Mouse (Mus musculus): ENCODE results near the gene Tnxb. TPM values are rescaled to one million over a fixed set of nuclear protein-coding genes. Genes with fewer than 3 reads are reported as not detected.
"Not testable (repeated sequence)": the region's sequence is repeated elsewhere in the genome, so short reads cannot be mapped to it uniquely, and the experiment has no call there.

The Tnxb gene
- total and polyA plus RNA-seq, 2 experiments from 2014 or later, result 0.28 to 3.1 TPM

- no peak for TF ChIP-seq CTCF (IDR thresholded peaks at IDR 0.05; ENCODE audit: low read depth)
- WGBS, result 63% methylated on average over 2 of the region's 2 CpGs
- no peaks in the 10 kb centered on the region for H3K4me1 ChIP-seq (ENCODE audit: insufficient read depth, low read length)
- 0 out of 2 replicates have a peak overlapping the region, but pooled peaks have one; percentile 51 for H3K27ac ChIP-seq
- ATAC-seq (0 out of 2 replicates have a peak, but pooled peaks have one; percentile 8), DNase-seq (ENCODE audit: low spot score) (no peak)
- H3K36me3 ChIP-seq (ENCODE audit: insufficient read depth, low read length), result no peaks in the 10 kb centered on the region
- H3K9me3 ChIP-seq (ENCODE audit: low read length), result no peaks in the 10 kb centered on the region
- no peaks in the 10 kb centered on the region for H3K27me3 ChIP-seq (ENCODE audit: insufficient read depth, low read length)
- no peak overlapping the region for H3K9ac ChIP-seq (replicated peaks; ENCODE audit: low read length)
- no peak overlapping the region for H3K4me2 ChIP-seq (ENCODE audit: low read depth, low read length)
- no peak overlapping the region for H3K4me3 ChIP-seq (ENCODE audit: low read length)
These were observed 30.3 kb downstream of the Tnxb start for GRCm38 (mm10) chr17:34700671-34701071.

DNA sequence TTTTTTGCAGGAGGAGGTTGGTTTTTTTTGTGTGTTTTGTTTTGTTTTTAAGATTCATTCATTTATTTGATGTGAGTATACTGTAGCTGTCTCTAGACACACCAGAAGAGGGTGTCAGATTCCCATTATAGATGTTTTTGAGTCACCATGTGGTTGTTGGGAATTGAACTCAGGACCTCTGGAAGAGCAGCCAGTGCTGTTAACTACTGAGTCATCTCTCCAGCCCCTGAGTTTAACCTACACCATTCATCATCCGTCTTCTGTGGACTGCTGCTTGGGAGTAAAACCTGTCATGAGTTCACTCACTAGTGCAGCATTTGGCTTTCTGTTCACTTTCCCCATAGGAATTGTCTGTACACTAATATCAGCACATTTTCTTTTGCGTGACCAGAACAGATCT, 36.1 kb downstream of the Tnxb start:
- WGBS, result 87% methylated on average over 2 of the region's 2 CpGs
- not testable (repeated sequence) for DNase-seq (ENCODE audit: low spot score); H3K4me1 ChIP-seq (ENCODE audit: insufficient read depth, low read length)

GRCm38 (mm10) chr17:34712951-34713350, 42.6 kb downstream of the Tnxb start:
- H3K36me3 ChIP-seq (ENCODE audit: insufficient read depth, low read length), result no peaks in the 10 kb centered on the region
- H3K4me3 ChIP-seq (ENCODE audit: low read length), result no peak overlapping the region
- no peaks in the 10 kb centered on the region for H3K9me3 ChIP-seq (ENCODE audit: low read length)
- DNase-seq (ENCODE audit: low spot score), result peak; percentile 56
- TF ChIP-seq CTCF (IDR thresholded peaks at IDR 0.05; ENCODE audit: low read depth), result peak; percentile 68
- no peaks in the 10 kb centered on the region for H3K4me1 ChIP-seq (ENCODE audit: insufficient read depth, low read length)
- H3K27ac ChIP-seq, result no peak overlapping the region
- no peak overlapping the region for H3K9ac ChIP-seq (replicated peaks; ENCODE audit: low read length)
- no peak overlapping the region for H3K4me2 ChIP-seq (ENCODE audit: low read depth, low read length)
- 51% methylated on average over 6 of the region's 6 CpGs for WGBS
- H3K27me3 ChIP-seq (ENCODE audit: insufficient read depth, low read length), result no peaks in the 10 kb centered on the region
- ATAC-seq, result no peak

More for the DNA sequence above, 36.1 kb downstream of the Tnxb start:
- not testable (repeated sequence) for H3K36me3 ChIP-seq (ENCODE audit: insufficient read depth, low read length); H3K9me3 ChIP-seq (ENCODE audit: low read length); H3K27me3 ChIP-seq (ENCODE audit: insufficient read depth, low read length); H3K4me3 ChIP-seq (ENCODE audit: low read length); ATAC-seq; H3K9ac ChIP-seq (replicated peaks; ENCODE audit: low read length); H3K4me2 ChIP-seq (ENCODE audit: low read depth, low read length); H3K27ac ChIP-seq

DNA sequence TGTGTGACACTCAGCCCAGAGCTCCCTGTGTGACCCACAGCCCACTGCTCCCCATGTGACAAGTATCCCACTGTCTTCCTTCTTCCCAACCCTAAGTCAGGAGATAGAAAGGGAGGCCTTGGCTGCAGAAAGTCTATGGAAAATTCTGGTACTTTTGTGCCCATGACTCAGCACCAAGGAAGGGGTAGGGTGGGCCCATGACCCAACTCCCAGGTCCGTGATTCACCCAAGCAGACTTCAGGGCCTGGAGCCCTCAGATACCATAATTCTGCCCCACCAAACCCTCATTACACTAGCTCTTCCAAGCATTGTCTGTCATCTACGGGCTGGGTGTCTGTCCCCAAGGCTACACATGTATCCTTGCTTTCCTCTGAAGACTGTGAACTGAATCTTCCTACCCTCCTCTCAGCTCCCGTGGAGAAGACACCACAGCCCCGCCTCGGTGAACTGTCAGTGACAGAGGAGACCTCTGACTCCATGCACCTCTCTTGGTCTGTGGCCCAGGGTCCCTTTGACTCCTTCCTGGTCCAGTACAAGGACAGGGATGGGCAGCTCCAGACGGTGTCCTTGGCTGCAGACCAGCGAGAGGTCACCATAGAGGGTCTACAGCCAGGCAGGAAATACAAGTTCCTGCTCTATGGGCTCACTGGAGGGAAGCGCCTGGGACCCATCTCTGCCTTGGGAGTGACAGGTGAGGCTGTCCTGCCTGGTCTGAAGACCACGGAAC, 44.0 kb downstream of the Tnxb start:
- H3K4me3 ChIP-seq (ENCODE audit: low read length); H3K9ac ChIP-seq (replicated peaks; ENCODE audit: low read length); H3K9me3 ChIP-seq (ENCODE audit: low read length); H3K4me1 ChIP-seq (ENCODE audit: insufficient read depth, low read length); ATAC-seq; H3K27me3 ChIP-seq (ENCODE audit: insufficient read depth, low read length); H3K27ac ChIP-seq; DNase-seq (ENCODE audit: low spot score); H3K4me2 ChIP-seq (ENCODE audit: low read depth, low read length); H3K36me3 ChIP-seq (ENCODE audit: insufficient read depth, low read length): not testable (repeated sequence)
- 82% methylated on average over 9 of the region's 9 CpGs for WGBS

DNA sequence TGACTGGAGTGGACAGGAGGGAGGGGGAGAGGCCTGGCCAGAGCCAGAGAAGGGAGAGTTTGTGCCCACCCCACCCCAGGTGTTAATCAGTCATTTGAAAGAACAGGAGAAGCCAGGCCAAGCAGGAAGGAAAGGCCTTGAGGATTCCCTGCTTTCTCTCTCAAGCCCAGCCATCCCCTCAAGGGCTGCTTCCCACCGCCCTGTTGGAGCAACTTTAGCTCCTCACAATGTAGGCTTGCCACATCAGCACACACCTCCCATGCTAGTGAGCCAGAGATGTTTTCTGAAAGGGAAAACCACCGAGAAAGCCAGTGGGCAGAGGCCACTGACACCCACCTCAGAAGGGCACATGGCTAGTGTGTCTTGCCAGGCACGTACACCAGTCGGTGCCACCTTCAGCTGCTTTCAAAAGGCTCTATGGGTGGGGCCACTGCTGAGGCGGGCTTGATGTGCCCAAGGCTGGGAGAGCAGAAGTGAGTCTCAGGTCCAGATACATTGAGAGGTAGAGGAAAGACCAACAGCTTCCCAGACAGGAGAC, 44.6 kb downstream of the Tnxb start:
- not testable (repeated sequence) for DNase-seq (ENCODE audit: low spot score); H3K9me3 ChIP-seq (ENCODE audit: low read length); H3K27ac ChIP-seq; H3K9ac ChIP-seq (replicated peaks; ENCODE audit: low read length); H3K27me3 ChIP-seq (ENCODE audit: insufficient read depth, low read length); H3K4me1 ChIP-seq (ENCODE audit: insufficient read depth, low read length); H3K4me2 ChIP-seq (ENCODE audit: low read depth, low read length); ATAC-seq; H3K4me3 ChIP-seq (ENCODE audit: low read length); H3K36me3 ChIP-seq (ENCODE audit: insufficient read depth, low read length)
- WGBS, result 84% methylated on average over 5 of the region's 5 CpGs

DNA sequence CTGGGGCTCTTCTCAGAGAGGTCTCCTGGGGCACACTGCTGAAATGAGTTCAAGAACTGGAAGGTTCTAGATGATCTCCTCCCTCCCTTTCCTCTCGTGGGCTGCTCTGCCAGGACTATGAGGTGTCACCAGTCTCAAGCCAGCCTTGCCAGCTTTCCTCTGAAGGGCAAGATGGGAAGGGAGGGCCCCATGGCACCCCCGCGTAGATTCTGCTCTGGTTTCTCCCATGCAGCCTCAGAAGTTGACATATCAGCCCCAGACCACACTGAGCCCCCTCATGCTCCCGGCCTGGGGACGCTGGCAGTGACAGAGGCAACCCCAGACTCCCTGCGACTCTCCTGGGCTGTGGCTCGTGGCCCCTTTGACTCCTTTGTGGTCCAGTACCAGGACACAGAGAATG, 45.1 kb downstream of the Tnxb start:
- not testable (repeated sequence) for H3K27me3 ChIP-seq (ENCODE audit: insufficient read depth, low read length); H3K9me3 ChIP-seq (ENCODE audit: low read length); ATAC-seq; H3K27ac ChIP-seq; H3K9ac ChIP-seq (replicated peaks; ENCODE audit: low read length); DNase-seq (ENCODE audit: low spot score); H3K4me2 ChIP-seq (ENCODE audit: low read depth, low read length); H3K4me1 ChIP-seq (ENCODE audit: insufficient read depth, low read length); H3K36me3 ChIP-seq (ENCODE audit: insufficient read depth, low read length); H3K4me3 ChIP-seq (ENCODE audit: low read length)
- WGBS, result 86% methylated on average over 6 of the region's 7 CpGs

- Histone ChIP-seq H3K4me2 (ENCODE audit: low read depth, low read length) (no peak overlapping the region), H3K36me3 (ENCODE audit: insufficient read depth, low read length) (no peaks in the 10 kb centered on the region), H3K27ac (no peak overlapping the region), H3K4me3 (ENCODE audit: low read length) (no peak overlapping the region), H3K27me3 (ENCODE audit: insufficient read depth, low read length) (no peaks in the 10 kb centered on the region), H3K9me3 (ENCODE audit: low read length) (no peaks in the 10 kb centered on the region), H3K9ac (replicated peaks; ENCODE audit: low read length) (no peak overlapping the region), H3K4me1 (ENCODE audit: insufficient read depth, low read length) (no peaks in the 10 kb centered on the region)
- ATAC-seq, result no peak
- no peak for TF ChIP-seq CTCF (IDR thresholded peaks at IDR 0.05; ENCODE audit: low read depth)
- 90% methylated on average over 15 of the region's 15 CpGs for WGBS
- no peak for DNase-seq (ENCODE audit: low spot score)
These were observed 45.9 kb downstream of the Tnxb start for GRCm38 (mm10) chr17:34716247-34716646.

All from hindbrain, postnatal 0 days (tissue).